Mouse (Mus musculus) stomach, postnatal 0 days (tissue): ENCODE measurements around the gene Gaa. TPM values are rescaled to one million over a fixed set of nuclear protein-coding genes. Genes with fewer than 3 reads are reported as not detected.

Experiments used
- ATAC-seq: fragments of 200-750 bp; cut with Nextera tagmentation; 2 replicates; pipeline ENCODE4 v1.8.0; 2017; ENCODE audit not compliant: low FRiP score, low TSS enrichment
- DNase-seq: peaks from one replicate; pipeline ENCODE4 v3.0.0-alpha.2; 2016; ENCODE audit warnings: low spot score
- H3K27ac ChIP-seq: fragments of 300-500 bp; sonication (generic); replicated peaks from 2 replicates; pipeline ENCODE4 v1.5.1; 2014; ENCODE audit warnings: mild to moderate bottlenecking, control low read depth
- H3K27me3 ChIP-seq: fragments of 300-500 bp; sonication (generic); 2 replicates; pipeline ENCODE4 v1.6.1; 2014; ENCODE audit warnings: low read length; ENCODE audit not compliant: control insufficient read depth, insufficient read depth
- H3K36me3 ChIP-seq: fragments of 300-500 bp; sonication (generic); 2 replicates; pipeline ENCODE4 v1.6.1; 2014; ENCODE audit warnings: low read length, mixed read lengths; ENCODE audit not compliant: control insufficient read depth, insufficient read depth
- H3K4me1 ChIP-seq: fragments of 300-500 bp; sonication (generic); replicated peaks from 2 replicates; pipeline ENCODE4 v1.6.1; 2014; ENCODE audit warnings: antibody characterized with exemption; ENCODE audit not compliant: control insufficient read depth, insufficient read depth
- H3K4me2 ChIP-seq: fragments of 300-500 bp; sonication (generic); replicated peaks from 2 replicates; pipeline ENCODE4 v1.6.1; 2014; ENCODE audit warnings: low read depth, mild to moderate bottlenecking, control low read depth, moderate library complexity
- H3K4me3 ChIP-seq: fragments of 300-500 bp; sonication (generic); 2 replicates; pipeline ENCODE4 v1.5.1; 2014; ENCODE audit warnings: low read depth, low read length, control low read depth
- H3K9ac ChIP-seq: fragments of 300-500 bp; sonication (generic); 2 replicates; pipeline ENCODE4 v1.6.1; 2014; ENCODE audit warnings: mild to moderate bottlenecking, low read length, control low read depth, mixed read lengths
- H3K9me3 ChIP-seq: fragments of 300-500 bp; sonication (generic); 2 replicates; pipeline ENCODE4 v1.6.1; 2016; ENCODE audit warnings: low read length; ENCODE audit not compliant: control insufficient read depth
- CTCF ChIP-seq: IDR thresholded peaks from 2 replicates; pipeline ENCODE4 v1.5.1; 2016; ENCODE audit warnings: antibody characterized with exemption, low read depth, mild to moderate bottlenecking, moderate library complexity
- EP300 ChIP-seq: optimal IDR thresholded peaks from 2 replicates; pipeline ENCODE3; 2016; ENCODE audit warnings: antibody characterized with exemption
- WGBS: fragments of 180-500 bp; shearing (Covaris S2); extraction: QIAGEN DNeasy Blood & Tissue Kit; methylation state at CpG from one replicate; pipeline ENCODE4 v1.1.7; 2014; 5-methylcytosine and 5-hydroxymethylcytosine counted together
- polyA plus RNA-seq: library from polyadenylated mRNA; unstranded; fragments of >200 nt; fragmentation: Nextera tagmentation; extraction: Ambion mirVana; gene quantifications from 2 replicates; pipeline ENCODE4 v1.2.1, GENCODE M21; 2015

Gaa gene
- 30.8 and 35.5 TPM in 2 replicates for polyA plus RNA-seq

- no peaks in the 10 kb centered on the region for H3K27me3 ChIP-seq
- no peaks in the 10 kb centered on the region for H3K9me3 ChIP-seq
- peak within 1 kb of the TSS; percentile 98 for H3K4me2 ChIP-seq
- DNase-seq (peak; percentile 98), ATAC-seq (peak; percentile 87)
- 2% methylated on average over 52 of the region's 52 CpGs for WGBS
- H3K27ac ChIP-seq: peak within 1 kb of the TSS; percentile 65
- H3K4me1 ChIP-seq: no peaks in the 10 kb centered on the region
- no peaks in the 10 kb centered on the region for H3K36me3 ChIP-seq
- H3K9ac ChIP-seq: peak within 1 kb of the TSS; percentile 75
- TF ChIP-seq CTCF: peak; percentile 100
- no peak for TF ChIP-seq EP300
- peak within 1 kb of the TSS; percentile 60 for H3K4me3 ChIP-seq
Observed at GRCm38 (mm10) chr11:119267768-119268556, at the start of gene Gaa. Gene Gaa (plus strand): TSS chr11:119267887.

GRCm38 (mm10) chr11:119219816-119220465 is 47.7 kb upstream of the Gaa start:
- WGBS: 30% methylated on average over 17 of the region's 17 CpGs
- H3K36me3 ChIP-seq: no peaks in the 10 kb centered on the region
- no peak for TF ChIP-seq CTCF
- TF ChIP-seq EP300: no peak
- peak overlapping the region; percentile 35; the same call in 1 of the 2 replicates for H3K4me2 ChIP-seq
- peak overlapping the region; percentile 45 for H3K27ac ChIP-seq
- peaks cover 23% of the 10 kb centered on the region for H3K4me1 ChIP-seq
- H3K9me3 ChIP-seq: no peaks in the 10 kb centered on the region
- peak overlapping the region; percentile 23 for H3K9ac ChIP-seq
- no peaks in the 10 kb centered on the region for H3K27me3 ChIP-seq
- peak; percentile 48 for DNase-seq
- no peak overlapping the region for H3K4me3 ChIP-seq
- no peak for ATAC-seq

GRCm38 (mm10) chr11:119221812-119222510 is 45.7 kb upstream of the Gaa start:
- no peak overlapping the region for H3K27ac ChIP-seq
- ATAC-seq (no peak), DNase-seq (no peak)
- H3K9ac ChIP-seq: no peak overlapping the region
- no peaks in the 10 kb centered on the region for H3K9me3 ChIP-seq
- no peak overlapping the region for H3K4me2 ChIP-seq
- no peak overlapping the region for H3K4me3 ChIP-seq
- no peaks in the 10 kb centered on the region for H3K27me3 ChIP-seq
- H3K36me3 ChIP-seq: no peaks in the 10 kb centered on the region
- WGBS: 61% methylated on average over 10 of the region's 11 CpGs
- TF ChIP-seq CTCF (no peak), EP300 (no peak)
- peaks cover 9% of the 10 kb centered on the region; the same call in 1 of the 2 replicates for H3K4me1 ChIP-seq

- ATAC-seq: peak; percentile 14; the same call in 1 of the 2 replicates
- Histone ChIP-seq H3K4me1 (peaks cover 9% of the 10 kb centered on the region; the same call in 1 of the 2 replicates), H3K36me3 (no peaks in the 10 kb centered on the region), H3K4me2 (0 out of 2 replicates have a peak overlapping the region, but pooled peaks have one; percentile 14), H3K27ac (peak overlapping the region; percentile 18; the same call in 1 of the 2 replicates), H3K9ac (no peak overlapping the region; the same call in 1 of the 2 replicates), H3K9me3 (no peaks in the 10 kb centered on the region), H3K4me3 (no peak overlapping the region), H3K27me3 (no peaks in the 10 kb centered on the region)
- DNase-seq: no peak
- TF ChIP-seq EP300 (no peak), CTCF (no peak)
- WGBS: 64% methylated on average over 20 of the region's 20 CpGs
Observed at GRCm38 (mm10) chr11:119223124-119223890, 44.4 kb upstream of the Gaa start.

- 88% methylated on average over 6 of the region's 6 CpGs for WGBS
- DNase-seq (no peak), ATAC-seq (no peak)
- no peaks in the 10 kb centered on the region for H3K9me3 ChIP-seq
- no peak overlapping the region for H3K4me2 ChIP-seq
- TF ChIP-seq CTCF (no peak), EP300 (no peak)
- no peak overlapping the region for H3K27ac ChIP-seq
- H3K27me3 ChIP-seq: no peaks in the 10 kb centered on the region
- H3K9ac ChIP-seq: no peak overlapping the region
- H3K4me1 ChIP-seq: peaks cover 9% of the 10 kb centered on the region; the same call in 1 of the 2 replicates
- no peaks in the 10 kb centered on the region for H3K36me3 ChIP-seq
- no peak overlapping the region for H3K4me3 ChIP-seq
Observed at GRCm38 (mm10) chr11:119224926-119225325, 42.8 kb upstream of the Gaa start.
